Mouse (Mus musculus) liver, postnatal 0 days (tissue): ENCODE measurements at regions not wholly inside any gene's neighbourhood (a gene's known extent, or its start where the extent isn't known, plus 50 kb on each side); places are given as distances from the start of the nearest gene placed in this dataset.

Experiments
- CTCF ChIP-seq: sonication (generic); IDR thresholded peaks from 2 replicates; pipeline ENCODE4 v1.5.1; 2016; ENCODE audit warnings: antibody characterized with exemption, low read depth
- EP300 ChIP-seq: IDR thresholded peaks from 2 replicates; pipeline ENCODE4 v1.6.1; 2016; ENCODE audit warnings: antibody characterized with exemption, low read depth, mild to moderate bottlenecking

DNA sequence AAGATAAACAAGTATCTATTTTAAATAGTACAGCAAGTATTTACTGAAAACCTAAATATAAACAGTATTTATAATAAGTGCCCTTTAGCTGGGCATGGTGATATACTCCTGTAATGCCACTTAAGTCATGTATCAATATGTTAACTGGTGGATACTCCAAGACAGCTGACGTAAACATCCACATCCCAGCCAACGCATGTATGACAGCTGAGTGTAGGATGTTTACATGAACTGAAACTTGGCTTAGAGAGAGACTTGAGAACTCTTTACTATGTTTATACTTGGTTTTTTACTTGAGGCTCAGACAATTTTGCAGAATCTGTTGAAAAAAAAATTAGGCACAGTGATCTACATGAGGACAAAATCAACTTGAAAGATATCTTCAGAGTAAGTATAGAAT, 1836.6 kb upstream of the Lrrc6 start:
- TF ChIP-seq CTCF (no peak), EP300 (no peak)
